Mouse (Mus musculus) kidney, adult 10 weeks (tissue): ENCODE data around the gene Cyp2c37. TPM values are rescaled to one million over a fixed set of nuclear protein-coding genes. Genes with fewer than 3 reads are reported as not detected.

Source experiments
- polyA plus RNA-seq: library from polyadenylated mRNA; stranded (reverse); fragments of 350-450 nt; fragmentation: Illumina TruSeq; extraction: RNeasy Lipid Tissue Mini Kit (QIAGEN cat#74804); gene quantifications from one replicate; pipeline ENCODE4 v1.2.3, GENCODE M21; 2014; ENCODE audit warnings: low read depth, low replicate concordance

Gene Cyp2c37
- polyA plus RNA-seq = 0.49 TPM

GRCm38 (mm10) chr19:39992140-39992539 lies at the start of gene Cyp2c37:
Cyp2c37 (plus strand) TSS chr19:39992424.

Other genes with a start within 250 kb of the Cyp2c37 start
- gene Cyp2c40, start 179.6 kb upstream of the Cyp2c37 start, polyA plus RNA-seq = not detected
- 3.1 TPM for gene Cyp2c69, start 105.6 kb upstream of the Cyp2c37 start, polyA plus RNA-seq
- 0.32 TPM for gene Cyp2c54, start 81.4 kb downstream of the Cyp2c37 start, polyA plus RNA-seq
- 0.89 TPM for gene Cyp2c50, start 97.3 kb downstream of the Cyp2c37 start, polyA plus RNA-seq
- gene Cyp2c70, start 194.9 kb downstream of the Cyp2c37 start, polyA plus RNA-seq = not detected